Mouse (Mus musculus): ENCODE measurements around the gene Hist1h2ah. TPM values are rescaled to one million over a fixed set of nuclear protein-coding genes. Genes with fewer than 3 reads are reported as not detected.
"Not testable (repeated sequence)": the region's sequence is repeated elsewhere in the genome, so short reads cannot be mapped to it uniquely, and the experiment has no call there.

Hist1h2ah gene
- polyA plus RNA-seq, 1 experiment from 2014 or later, result 10.7 TPM

- Histone ChIP-seq H3K4me1 (replicated peaks; ENCODE audit: control insufficient read depth, insufficient read depth, low read length) (peaks cover 5% of the 10 kb centered on the region), H3K4me3 (ENCODE audit: low read depth, low read length) (no peak overlapping the region), H3K36me3 (ENCODE audit: control insufficient read depth, insufficient read depth, low read length) (no peaks in the 10 kb centered on the region), H3K9ac (ENCODE audit: low read depth, low read length) (no peak overlapping the region), H3K27me3 (replicated peaks; ENCODE audit: control insufficient read depth, insufficient read depth, low read length) (no peaks in the 10 kb centered on the region), H3K9me3 (ENCODE audit: control insufficient read depth, low read length) (no peaks in the 10 kb centered on the region), H3K4me2 (no peak overlapping the region), H3K27ac (ENCODE audit: low read depth, low read length) (no peak overlapping the region)
- WGBS, result 70% methylated on average over 2 of the region's 2 CpGs
- ATAC-seq (replicated peaks; ENCODE audit: low FRiP score) (no peak), DNase-seq (ENCODE audit: low spot score) (no peak)
Observed at GRCm38 (mm10) chr13:22049041-22049440, 13.7 kb upstream of the Hist1h2ah start.

- H3K4me2 ChIP-seq, result no peak overlapping the region
- H3K4me3 ChIP-seq (ENCODE audit: low read depth, low read length), result no peak overlapping the region
- H3K9ac ChIP-seq (ENCODE audit: low read depth, low read length), result no peak overlapping the region
Observed at GRCm38 (mm10) chr13:22045311-22045710, 9.9 kb upstream of the Hist1h2ah start.

GRCm38 (mm10) chr13:22044432-22045155 lies 9.2 kb upstream of the Hist1h2ah start:
- Histone ChIP-seq H3K4me3 (ENCODE audit: low read depth, low read length) (peak overlapping the region; percentile 40), H3K4me2 (peak overlapping the region; percentile 64), H3K36me3 (ENCODE audit: control insufficient read depth, insufficient read depth, low read length) (no peaks in the 10 kb centered on the region), H3K9ac (ENCODE audit: low read depth, low read length) (peak overlapping the region; percentile 47), H3K27ac (ENCODE audit: low read depth, low read length) (peak overlapping the region; percentile 92), H3K9me3 (ENCODE audit: control insufficient read depth, low read length) (no peaks in the 10 kb centered on the region), H3K27me3 (replicated peaks; ENCODE audit: control insufficient read depth, insufficient read depth, low read length) (no peaks in the 10 kb centered on the region), H3K4me1 (replicated peaks; ENCODE audit: control insufficient read depth, insufficient read depth, low read length) (peaks cover 8% of the 10 kb centered on the region)
- ATAC-seq (replicated peaks; ENCODE audit: low FRiP score) (no peak), DNase-seq (ENCODE audit: low spot score) (no peak)
- 91% methylated on average over 6 of the region's 6 CpGs for WGBS

More at GRCm38 (mm10) chr13:22045311-22045710, 9.9 kb upstream of the Hist1h2ah start:
- 27% methylated on average over 2 of the region's 2 CpGs for WGBS
- DNase-seq (ENCODE audit: low spot score), result no peak
- Histone ChIP-seq H3K36me3 (ENCODE audit: control insufficient read depth, insufficient read depth, low read length) (no peaks in the 10 kb centered on the region), H3K9me3 (ENCODE audit: control insufficient read depth, low read length) (no peaks in the 10 kb centered on the region), H3K4me1 (replicated peaks; ENCODE audit: control insufficient read depth, insufficient read depth, low read length) (peaks cover 8% of the 10 kb centered on the region), H3K27me3 (replicated peaks; ENCODE audit: control insufficient read depth, insufficient read depth, low read length) (no peaks in the 10 kb centered on the region), H3K27ac (ENCODE audit: low read depth, low read length) (no peak overlapping the region)
- no peak for ATAC-seq (replicated peaks; ENCODE audit: low FRiP score)

GRCm38 (mm10) chr13:22043503-22044431 lies 8.4 kb upstream of the Hist1h2ah start:
- DNase-seq (ENCODE audit: low spot score), result peak; percentile 52
- H3K4me1 ChIP-seq (replicated peaks; ENCODE audit: control insufficient read depth, insufficient read depth, low read length), result peaks cover 8% of the 10 kb centered on the region
- 1% methylated on average over 9 of the region's 14 CpGs for WGBS

GRCm38 (mm10) chr13:22042568-22043502 lies 7.5 kb upstream of the Hist1h2ah start, which contains the start of the genes Hist1h2ag and Hist1h2bj:
Gene Hist1h2ag, minus strand, starts transcription at chr13:22042944.
Gene Hist1h2bj, plus strand, starts transcription at chr13:22043214.
- H3K27me3 ChIP-seq (replicated peaks; ENCODE audit: control insufficient read depth, insufficient read depth, low read length); H3K36me3 ChIP-seq (ENCODE audit: control insufficient read depth, insufficient read depth, low read length); H3K9me3 ChIP-seq (ENCODE audit: control insufficient read depth, low read length): not testable (repeated sequence)
- Histone ChIP-seq H3K4me1 (replicated peaks; ENCODE audit: control insufficient read depth, insufficient read depth, low read length) (peaks cover 10% of the 10 kb centered on the region), H3K4me2 (peak within 1 kb of the TSS; percentile 71), H3K9ac (ENCODE audit: low read depth, low read length) (peak within 1 kb of the TSS; percentile 80), H3K27ac (ENCODE audit: low read depth, low read length) (peak within 1 kb of the TSS; percentile 99), H3K4me3 (ENCODE audit: low read depth, low read length) (peak within 1 kb of the TSS; percentile 46)
- ATAC-seq (replicated peaks; ENCODE audit: low FRiP score) (peak; percentile 81), DNase-seq (ENCODE audit: low spot score) (peak; percentile 80)
- under 1% methylated on average over 40 of the region's 80 CpGs for WGBS

More at GRCm38 (mm10) chr13:22043503-22044431, 8.4 kb upstream of the Hist1h2ah start:
- peak; percentile 13 for ATAC-seq (replicated peaks; ENCODE audit: low FRiP score)
- no peaks in the 10 kb centered on the region for H3K9me3 ChIP-seq (ENCODE audit: control insufficient read depth, low read length)
- no peaks in the 10 kb centered on the region for H3K27me3 ChIP-seq (replicated peaks; ENCODE audit: control insufficient read depth, insufficient read depth, low read length)
- peak overlapping the region; percentile 92 for H3K27ac ChIP-seq (ENCODE audit: low read depth, low read length)
- H3K4me3 ChIP-seq (ENCODE audit: low read depth, low read length), result peak overlapping the region; percentile 40
- H3K36me3 ChIP-seq (ENCODE audit: control insufficient read depth, insufficient read depth, low read length), result no peaks in the 10 kb centered on the region
- H3K9ac ChIP-seq (ENCODE audit: low read depth, low read length), result peak overlapping the region; percentile 60
- peak overlapping the region; percentile 64 for H3K4me2 ChIP-seq

- Histone ChIP-seq H3K27me3 (replicated peaks; ENCODE audit: control insufficient read depth, insufficient read depth, low read length) (no peaks in the 10 kb centered on the region), H3K4me3 (ENCODE audit: low read depth, low read length) (peak overlapping the region; percentile 46)
- DNase-seq (ENCODE audit: low spot score), result peak; percentile 51
Observed at GRCm38 (mm10) chr13:22041651-22042567, 6.5 kb upstream of the Hist1h2ah start.

GRCm38 (mm10) chr13:22041142-22041536 lies 5.8 kb upstream of the Hist1h2ah start, which contains the start of gene Hist1h4i:
Gene Hist1h4i, minus strand, starts transcription at chr13:22041362.
- DNase-seq (ENCODE audit: low spot score) (peak; percentile 95), ATAC-seq (replicated peaks; ENCODE audit: low FRiP score) (peak; percentile 61)
- Histone ChIP-seq H3K27ac (ENCODE audit: low read depth, low read length) (peak within 1 kb of the TSS; percentile 99), H3K4me1 (replicated peaks; ENCODE audit: control insufficient read depth, insufficient read depth, low read length) (peaks cover 22% of the 10 kb centered on the region), H3K9ac (ENCODE audit: low read depth, low read length) (peak within 1 kb of the TSS; percentile 80), H3K4me2 (peak within 1 kb of the TSS; percentile 71), H3K4me3 (ENCODE audit: low read depth, low read length) (peak within 1 kb of the TSS; percentile 46)
- under 1% methylated on average over 23 of the region's 27 CpGs for WGBS
- H3K9me3 ChIP-seq (ENCODE audit: control insufficient read depth, low read length); H3K36me3 ChIP-seq (ENCODE audit: control insufficient read depth, insufficient read depth, low read length); H3K27me3 ChIP-seq (replicated peaks; ENCODE audit: control insufficient read depth, insufficient read depth, low read length): not testable (repeated sequence)

More at GRCm38 (mm10) chr13:22041651-22042567, 6.5 kb upstream of the Hist1h2ah start:
- Histone ChIP-seq H3K4me1 (replicated peaks; ENCODE audit: control insufficient read depth, insufficient read depth, low read length) (peaks cover 17% of the 10 kb centered on the region), H3K27ac (ENCODE audit: low read depth, low read length) (peak overlapping the region; percentile 99), H3K9ac (ENCODE audit: low read depth, low read length) (peak overlapping the region; percentile 80), H3K36me3 (ENCODE audit: control insufficient read depth, insufficient read depth, low read length) (no peaks in the 10 kb centered on the region), H3K9me3 (ENCODE audit: control insufficient read depth, low read length) (no peaks in the 10 kb centered on the region), H3K4me2 (peak overlapping the region; percentile 71)
- no peak for ATAC-seq (replicated peaks; ENCODE audit: low FRiP score)
- 5% methylated on average over 13 of the region's 13 CpGs for WGBS

Measured in liver, embryonic 11.5 days (tissue).